Mouse (Mus musculus) effector memory CD4-positive, alpha-beta T cell, adult 7 months (primary cell): Measurements from ENCODE around the gene Rnpepl1. TPM values are rescaled to one million over a fixed set of nuclear protein-coding genes. Genes with fewer than 3 reads are reported as not detected.

Experiments
- polyA plus RNA-seq: library from polyadenylated mRNA; unstranded; fragments of 100-300 nt; shearing (Covaris generic); gene quantifications from one replicate; pipeline ENCODE4 v1.2.1, GENCODE M21; 2017

Rnpepl1 gene
- 70.9 TPM for polyA plus RNA-seq

DNA sequence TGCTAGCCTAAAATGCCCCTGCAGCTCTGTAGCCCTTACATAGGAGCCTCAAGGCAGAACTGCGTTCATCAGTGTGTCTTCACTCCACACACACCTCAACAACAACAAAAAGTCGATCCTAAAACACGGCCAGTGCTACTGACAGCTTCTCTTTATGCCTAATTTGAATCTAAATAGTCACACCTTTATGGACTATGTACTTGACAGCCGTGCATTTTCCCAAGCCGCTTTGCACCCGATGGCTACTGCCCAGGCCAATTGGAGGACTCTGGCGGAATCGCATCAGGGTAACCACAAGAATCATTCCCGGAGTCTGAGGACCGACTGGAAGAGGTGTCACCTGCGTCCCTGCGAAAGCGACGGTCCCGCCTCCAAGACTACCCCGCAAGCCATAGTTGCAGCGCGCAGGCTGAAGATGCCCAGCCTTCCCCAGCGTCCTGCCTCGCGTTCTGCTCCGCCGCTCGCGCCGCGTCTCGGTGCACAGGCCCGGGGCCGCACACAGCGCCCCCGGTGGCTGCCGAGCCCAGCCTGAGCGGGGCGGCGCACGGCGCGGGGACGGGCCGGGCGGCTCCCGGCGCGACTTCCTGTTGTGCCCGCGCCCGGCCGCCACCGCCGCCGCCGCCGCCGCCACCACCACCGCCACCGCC is at the start of gene Rnpepl1:
TSS of gene Rnpepl1 (plus strand) at position 545 of the 647 bp plus-strand sequence.

DNA sequence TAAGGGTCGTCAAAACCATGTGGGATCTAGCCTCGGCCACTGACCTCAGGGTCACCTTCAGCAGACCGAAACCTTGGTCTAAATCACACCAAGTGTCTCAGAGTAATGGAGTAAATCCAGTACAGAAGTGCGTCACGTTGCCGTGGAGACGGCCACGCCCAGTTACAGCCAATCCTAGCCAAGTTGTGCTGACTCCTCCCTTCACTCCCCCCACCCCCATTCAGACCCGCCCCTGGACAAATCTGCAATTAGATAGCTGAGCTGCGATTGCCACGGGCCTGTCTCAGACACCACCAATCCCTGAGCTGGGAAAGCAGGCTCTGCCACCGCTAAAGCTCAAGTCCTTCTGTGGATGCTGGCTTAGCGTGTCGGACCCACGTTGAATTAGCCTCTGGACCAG is 7.8 kb upstream of the Rnpepl1 start, which contains the start of gene Ankmy1:
TSS of gene Ankmy1 (minus strand) at position 121 of the 400 bp plus-strand sequence.

DNA sequence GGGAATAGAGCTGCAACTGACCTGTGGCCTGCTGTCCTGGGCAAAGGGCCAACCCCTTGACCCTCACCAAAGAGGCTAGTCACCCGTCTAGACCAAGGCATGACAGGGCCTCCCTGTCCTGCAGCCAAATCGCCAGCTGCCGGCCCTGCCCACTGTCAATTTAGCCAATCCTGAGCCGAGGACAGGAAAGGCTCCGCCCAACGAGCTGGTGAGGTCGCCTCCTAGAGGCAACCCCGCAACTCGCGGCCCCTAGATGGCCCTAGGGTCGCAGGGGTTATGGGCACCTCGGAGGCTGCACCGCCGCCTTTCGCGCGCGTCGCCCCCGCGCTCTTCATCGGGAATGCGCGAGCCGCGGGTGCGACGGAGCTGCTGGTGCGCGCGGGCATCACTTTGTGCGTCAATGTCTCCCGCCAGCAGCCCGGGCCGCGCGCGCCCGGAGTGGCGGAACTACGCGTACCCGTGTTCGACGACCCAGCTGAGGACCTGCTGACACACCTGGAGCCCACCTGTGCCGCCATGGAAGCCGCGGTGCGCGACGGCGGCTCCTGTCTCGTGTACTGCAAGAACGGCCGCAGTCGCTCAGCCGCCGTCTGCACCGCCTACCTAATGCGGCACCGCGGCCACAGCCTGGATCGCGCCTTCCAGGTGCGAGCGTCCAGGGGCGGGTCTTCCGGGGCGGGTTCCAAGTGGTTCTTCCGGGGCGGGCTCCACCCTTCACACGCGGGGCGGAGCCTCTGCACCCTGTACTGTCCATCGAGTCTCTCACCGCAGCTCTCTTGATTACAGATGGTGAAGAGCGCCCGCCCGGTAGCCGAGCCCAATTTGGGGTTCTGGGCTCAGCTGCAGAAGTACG is 3.6 kb upstream of the Rnpepl1 start, which contains the start of gene Dusp28:
TSS of gene Dusp28 (plus strand) at position 203 of the 853 bp plus-strand sequence.

DNA sequence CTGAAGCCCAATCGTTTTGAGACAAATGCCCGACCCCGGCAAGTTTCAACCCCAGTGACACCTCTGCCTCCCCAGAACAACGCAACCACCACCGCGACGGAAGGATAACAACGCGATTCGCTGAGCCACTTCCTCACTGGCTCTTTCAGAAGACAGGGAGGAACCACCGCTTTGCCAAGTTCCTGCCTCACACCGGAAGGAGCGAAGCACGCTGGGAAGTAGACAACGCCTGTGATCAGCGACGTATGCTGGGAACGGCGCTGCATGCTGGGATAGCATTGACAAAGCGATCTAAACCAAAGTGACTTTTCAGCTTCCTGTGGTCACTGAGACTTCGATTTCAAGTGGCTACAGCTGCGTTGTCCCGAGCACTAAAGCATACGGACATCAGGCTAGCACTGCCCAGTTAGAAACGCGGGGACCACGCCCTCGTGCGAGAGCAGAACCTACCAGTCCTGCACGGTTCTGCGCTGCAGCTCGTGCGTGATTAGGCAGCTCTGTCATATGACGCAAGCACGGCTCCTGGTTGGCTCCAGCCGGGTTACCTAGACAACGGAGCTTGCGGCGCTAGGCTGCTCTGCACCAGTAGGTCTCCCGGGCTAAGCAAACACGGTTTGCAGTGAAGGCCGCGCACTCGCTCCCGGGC is 23.7 kb downstream of the Rnpepl1 start, which contains the start of gene Capn10:
TSS of gene Capn10 (plus strand) at position 195 of the 646 bp plus-strand sequence.

DNA sequence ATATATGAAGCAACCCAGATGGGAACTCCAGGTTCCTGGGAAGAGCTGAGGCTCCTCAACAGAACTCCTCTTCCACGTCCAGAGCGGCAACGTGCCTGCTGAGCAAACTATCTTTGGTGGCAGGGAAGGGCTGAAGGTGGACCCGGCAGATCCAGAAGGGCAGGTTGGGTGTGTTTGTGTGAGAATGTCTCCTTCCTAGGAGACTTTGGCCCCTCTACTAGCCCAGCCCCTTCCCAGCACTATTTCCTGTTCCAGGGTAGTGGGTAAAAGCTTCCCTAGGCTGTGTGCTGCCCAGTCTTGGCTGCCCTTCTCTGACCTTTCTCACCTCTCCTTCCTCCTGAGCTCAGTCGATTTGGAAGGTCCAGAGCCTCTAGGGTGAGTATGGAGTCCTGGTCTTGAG is 40.0 kb downstream of the Rnpepl1 start, which contains the start of gene Gpr35:
TSS of gene Gpr35 (plus strand) at position 259 of the 400 bp plus-strand sequence.

Other genes starting within 250 kb of the Rnpepl1 start
- gene Gpc1, start 79.1 kb upstream of the Rnpepl1 start, polyA plus RNA-seq, result 24.4 TPM
- 0.32 TPM for gene Ankmy1, start 7.9 kb upstream of the Rnpepl1 start, polyA plus RNA-seq
- 7.2 TPM for gene Dusp28, start 3.8 kb upstream of the Rnpepl1 start, polyA plus RNA-seq
- gene Capn10, start 23.6 kb downstream of the Rnpepl1 start, polyA plus RNA-seq, result 12.3 TPM
- gene Gpr35, start 40.1 kb downstream of the Rnpepl1 start, polyA plus RNA-seq, result not detected
- gene Aqp12, start 95.6 kb downstream of the Rnpepl1 start, polyA plus RNA-seq, result not detected
- 0.22 TPM for gene Kif1a, start 191.2 kb downstream of the Rnpepl1 start, polyA plus RNA-seq
- gene Agxt, start 224.5 kb downstream of the Rnpepl1 start, polyA plus RNA-seq, result not detected